Mouse (Mus musculus) heart, embryonic 10.5 days (tissue): ENCODE results near the gene Uqcrq. TPM values are rescaled to one million over a fixed set of nuclear protein-coding genes. Genes with fewer than 3 reads are reported as not detected.

Experiments
- DNase-seq: peaks from one replicate; pipeline ENCODE4 v3.0.0-alpha.2; 2017; ENCODE audit warnings: low spot score
- H3K27ac ChIP-seq: fragments of 300-500 bp; sonication (generic); 2 replicates; pipeline ENCODE4 v1.5.1; 2016; ENCODE audit warnings: mild to moderate bottlenecking
- H3K27me3 ChIP-seq: fragments of 300-500 bp; sonication (generic); 2 replicates; pipeline ENCODE4 v1.6.1; 2016; ENCODE audit warnings: mild to moderate bottlenecking; ENCODE audit not compliant: poor library complexity, insufficient read depth, severe bottlenecking
- H3K36me3 ChIP-seq: fragments of 300-500 bp; sonication (generic); 2 replicates; pipeline ENCODE4 v1.6.1; 2016; ENCODE audit warnings: mild to moderate bottlenecking, moderate library complexity
- H3K4me1 ChIP-seq: fragments of 300-500 bp; sonication (generic); 2 replicates; pipeline ENCODE4 v1.6.1; 2016; ENCODE audit warnings: mild to moderate bottlenecking
- H3K4me3 ChIP-seq: fragments of 300-500 bp; sonication (generic); 2 replicates; pipeline ENCODE4 v1.5.1; 2016; ENCODE audit warnings: mild to moderate bottlenecking, moderate library complexity
- H3K9me3 ChIP-seq: fragments of 300-500 bp; sonication (generic); 2 replicates; pipeline ENCODE4 v1.6.1; 2016; ENCODE audit warnings: mild to moderate bottlenecking, moderate library complexity
- WGBS: fragments of 180-500 bp; shearing (Covaris S2); methylation state at CpG from one replicate; pipeline ENCODE4 v1.1.7; 2016; 5-methylcytosine and 5-hydroxymethylcytosine counted together
- polyA plus RNA-seq: library from polyadenylated mRNA; unstranded; fragments of >200 nt; fragmentation: Nextera tagmentation; extraction: Ambion mirVana; gene quantifications from 2 replicates; pipeline ENCODE4 v1.2.1, GENCODE M21; 2016

Uqcrq gene
- polyA plus RNA-seq, 1 experiment from 2014 or later: 854 TPM

DNA sequence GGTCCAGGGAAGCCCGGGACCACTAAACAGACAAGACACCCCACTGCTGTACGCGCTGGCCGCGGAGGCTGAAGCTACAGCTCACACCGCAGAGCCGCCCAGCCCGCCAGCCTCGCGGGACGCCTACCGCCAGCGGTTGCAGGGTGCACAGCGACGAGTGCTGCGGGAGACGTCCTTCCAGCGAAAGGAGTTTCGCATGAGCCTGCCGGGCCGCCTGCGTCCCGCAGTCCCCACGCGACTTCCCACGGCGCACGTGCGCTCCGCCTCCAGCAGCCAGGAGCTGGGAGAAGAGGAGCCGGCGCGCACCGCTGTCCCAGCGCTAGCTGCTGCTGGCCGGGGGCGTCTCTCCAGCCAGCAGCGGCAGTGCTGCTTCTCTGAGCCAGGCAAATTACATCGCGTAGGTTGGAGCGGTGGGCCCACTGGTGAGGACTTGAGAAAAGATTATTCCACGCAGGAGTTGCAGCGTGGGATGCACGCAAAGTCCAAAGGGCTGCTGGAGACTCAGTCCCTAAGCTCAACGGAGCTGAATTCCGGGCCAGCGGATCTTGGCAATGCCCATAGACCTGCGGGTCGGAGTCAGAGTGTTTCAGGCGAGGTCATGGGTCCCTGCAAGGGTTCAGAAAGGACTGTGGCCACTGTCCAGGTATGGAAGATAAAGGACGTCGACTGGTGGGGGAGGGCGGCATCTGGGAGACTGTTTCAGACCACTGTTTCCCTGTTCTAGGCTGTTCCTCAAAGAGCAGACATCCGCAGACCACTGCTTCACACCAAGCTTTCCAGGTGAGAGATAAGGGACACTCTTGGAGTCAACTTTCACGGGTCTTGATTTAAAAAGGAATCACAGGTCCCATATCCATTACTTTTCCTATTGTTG lies 33.2 kb upstream of the Uqcrq start:
- Histone ChIP-seq H3K9me3 (no peaks in the 10 kb centered on the region), H3K36me3 (0 out of 2 replicates have a peak, but pooled peaks cover 2% of the 10 kb centered on the region), H3K4me1 (peaks cover 29% of the 10 kb centered on the region), H3K4me3 (peak overlapping the region; percentile 65), H3K27ac (peak overlapping the region; percentile 49), H3K27me3 (peaks cover 92% of the 10 kb centered on the region)
- WGBS: 6% methylated on average over 55 of the region's 55 CpGs
- no peak for DNase-seq

DNA sequence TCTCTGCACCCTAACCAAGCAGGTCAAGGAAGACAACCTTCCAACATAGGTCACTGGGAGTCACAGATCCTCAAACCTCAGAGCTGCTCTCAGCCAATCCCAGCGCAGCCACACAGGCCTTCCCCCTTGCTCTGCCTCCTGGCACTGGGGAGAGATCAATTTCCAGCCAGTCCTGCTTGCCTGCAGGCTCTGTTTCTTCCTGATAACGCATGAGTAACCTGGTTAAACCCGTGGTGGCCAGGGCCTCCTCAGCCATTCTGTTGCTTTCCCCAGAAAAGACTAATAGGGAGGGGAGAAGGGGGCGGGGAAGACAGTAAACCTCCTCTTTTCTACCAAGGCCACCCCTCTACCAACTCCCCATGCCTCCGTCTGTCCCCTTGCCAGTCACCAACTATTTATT lies 31.1 kb upstream of the Uqcrq start:
- no peak overlapping the region for H3K4me3 ChIP-seq
- WGBS: 28% methylated on average over 5 of the region's 5 CpGs
- H3K36me3 ChIP-seq: 0 out of 2 replicates have a peak, but pooled peaks cover 2% of the 10 kb centered on the region
- peaks cover 90% of the 10 kb centered on the region for H3K27me3 ChIP-seq
- DNase-seq: no peak
- H3K27ac ChIP-seq: no peak overlapping the region
- peaks cover 33% of the 10 kb centered on the region for H3K4me1 ChIP-seq
- H3K9me3 ChIP-seq: no peaks in the 10 kb centered on the region

GRCm38 (mm10) chr11:53460192-53460591 lies 29.6 kb upstream of the Uqcrq start:
- no peak for DNase-seq
- Histone ChIP-seq H3K36me3 (0 out of 2 replicates have a peak, but pooled peaks cover 2% of the 10 kb centered on the region), H3K4me3 (no peak overlapping the region), H3K27ac (no peak overlapping the region), H3K4me1 (peaks cover 25% of the 10 kb centered on the region), H3K27me3 (peaks cover 74% of the 10 kb centered on the region), H3K9me3 (no peaks in the 10 kb centered on the region)
- 72% methylated on average over 3 of the region's 3 CpGs for WGBS

GRCm38 (mm10) chr11:53458996-53459395 lies 28.4 kb upstream of the Uqcrq start:
- no peak overlapping the region for H3K27ac ChIP-seq
- peaks cover 24% of the 10 kb centered on the region for H3K4me1 ChIP-seq
- H3K27me3 ChIP-seq: peaks cover 62% of the 10 kb centered on the region
- no peak for DNase-seq
- no peak overlapping the region for H3K4me3 ChIP-seq
- whole genome bisulfite sequencing: 71% methylated on average over 3 of the region's 3 CpGs
- H3K9me3 ChIP-seq: no peaks in the 10 kb centered on the region
- no peaks in the 10 kb centered on the region for H3K36me3 ChIP-seq

- peak overlapping the region; percentile 84 for H3K27ac ChIP-seq
- H3K27me3 ChIP-seq: peaks cover 47% of the 10 kb centered on the region
- no peak for DNase-seq
- no peaks in the 10 kb centered on the region for H3K9me3 ChIP-seq
- H3K36me3 ChIP-seq: no peaks in the 10 kb centered on the region
- H3K4me3 ChIP-seq: peak overlapping the region; percentile 69
- WGBS: 4% methylated on average over 29 of the region's 29 CpGs
- H3K4me1 ChIP-seq: peaks cover 14% of the 10 kb centered on the region; the same call in 1 of the 2 replicates
Measured at GRCm38 (mm10) chr11:53457372-53457954, 26.8 kb upstream of the Uqcrq start.

GRCm38 (mm10) chr11:53456474-53457371 lies 26.1 kb upstream of the Uqcrq start, which contains the start of the genes Gm10447 and Shroom1:
Gene Gm10447, minus strand, starts transcription at chr11:53457110.
Gene Shroom1, plus strand, starts transcription at chr11:53457205.
- no peaks in the 10 kb centered on the region for H3K9me3 ChIP-seq
- 3% methylated on average over 42 of the region's 42 CpGs for WGBS
- peak within 1 kb of the TSS; percentile 84 for H3K27ac ChIP-seq
- peaks cover 40% of the 10 kb centered on the region for H3K27me3 ChIP-seq
- DNase-seq: peak; percentile 90
- no peaks in the 10 kb centered on the region for H3K36me3 ChIP-seq
- peaks cover 11% of the 10 kb centered on the region; the same call in 1 of the 2 replicates for H3K4me1 ChIP-seq
- peak within 1 kb of the TSS; percentile 69 for H3K4me3 ChIP-seq

DNA sequence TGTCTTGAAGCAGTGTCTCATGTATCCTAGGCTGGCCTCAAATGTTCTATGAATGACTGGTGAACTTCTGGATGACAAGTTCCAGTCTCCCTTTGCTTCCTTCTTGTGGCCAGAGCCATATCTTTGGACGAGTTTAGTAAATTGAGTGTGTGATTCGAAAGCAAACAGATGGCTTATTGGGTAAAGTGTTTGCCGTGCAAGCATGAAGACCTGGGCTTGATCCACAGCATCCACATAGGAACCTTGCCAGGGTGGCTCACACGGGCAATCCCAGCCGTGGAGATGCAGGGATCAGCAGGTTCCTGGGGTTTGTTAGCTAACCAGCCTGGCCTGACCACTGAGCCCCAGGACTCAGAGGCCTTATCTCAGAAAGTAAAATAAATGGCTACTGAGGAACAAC lies 22.4 kb upstream of the Uqcrq start:
- Histone ChIP-seq H3K27ac (no peak overlapping the region), H3K27me3 (peaks cover 8% of the 10 kb centered on the region; the same call in 1 of the 2 replicates), H3K36me3 (no peaks in the 10 kb centered on the region), H3K9me3 (no peaks in the 10 kb centered on the region), H3K4me1 (peaks cover 14% of the 10 kb centered on the region; the same call in 1 of the 2 replicates), H3K4me3 (no peak overlapping the region)
- no peak for DNase-seq
- WGBS: 79% methylated on average over 5 of the region's 5 CpGs

DNA sequence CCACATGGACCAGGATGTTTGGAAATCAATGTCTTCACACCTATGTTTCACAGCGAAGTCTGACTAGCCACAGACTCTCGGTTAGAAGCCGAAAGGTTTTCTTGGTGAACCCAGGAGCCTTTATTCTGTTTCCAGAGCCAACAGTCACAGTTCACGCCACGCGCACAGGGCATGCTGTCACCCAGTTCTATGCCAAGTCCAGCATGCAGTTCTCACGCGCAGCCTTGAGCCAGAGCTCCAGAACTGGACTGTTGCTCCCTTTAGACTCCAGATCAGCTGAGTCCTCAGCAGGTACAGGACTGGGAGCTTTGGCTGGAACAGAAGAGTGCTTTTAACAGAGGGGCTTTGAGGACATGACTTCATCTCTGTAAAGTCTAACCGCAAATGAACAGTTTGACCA lies 21.8 kb upstream of the Uqcrq start:
- Histone ChIP-seq H3K27me3 (peaks cover 2% of the 10 kb centered on the region; the same call in 1 of the 2 replicates), H3K27ac (no peak overlapping the region), H3K4me1 (peaks cover 12% of the 10 kb centered on the region; the same call in 1 of the 2 replicates), H3K9me3 (no peaks in the 10 kb centered on the region), H3K4me3 (no peak overlapping the region), H3K36me3 (no peaks in the 10 kb centered on the region)
- 93% methylated on average over 9 of the region's 9 CpGs for WGBS
- DNase-seq: no peak

DNA sequence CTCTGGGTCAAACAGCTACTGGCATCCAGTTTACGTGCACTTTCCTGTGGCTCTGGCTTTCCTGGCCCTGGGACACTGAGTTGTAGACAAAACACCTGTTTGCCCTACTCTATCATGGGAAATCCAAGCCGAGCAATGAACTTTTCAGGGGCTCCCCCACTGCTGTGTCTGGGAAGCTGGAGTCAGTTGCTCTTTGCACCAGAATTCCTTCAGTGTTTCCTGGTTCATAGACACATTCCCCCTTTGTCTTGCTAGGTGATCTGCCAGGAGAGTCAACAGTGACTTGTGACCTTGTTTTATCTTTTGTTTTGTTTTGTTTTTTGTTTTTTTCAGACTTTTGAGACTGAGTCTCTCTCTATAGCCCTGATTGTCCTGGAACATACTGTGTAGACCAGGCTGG lies 20.7 kb upstream of the Uqcrq start:
- Histone ChIP-seq H3K9me3 (no peaks in the 10 kb centered on the region), H3K4me3 (no peak overlapping the region), H3K36me3 (no peaks in the 10 kb centered on the region), H3K27ac (no peak overlapping the region), H3K27me3 (no peaks in the 10 kb centered on the region; the same call in 1 of the 2 replicates), H3K4me1 (peaks cover 6% of the 10 kb centered on the region; the same call in 1 of the 2 replicates)
- WGBS: 65% methylated on average over 2 of the region's 2 CpGs
- no peak for DNase-seq

DNA sequence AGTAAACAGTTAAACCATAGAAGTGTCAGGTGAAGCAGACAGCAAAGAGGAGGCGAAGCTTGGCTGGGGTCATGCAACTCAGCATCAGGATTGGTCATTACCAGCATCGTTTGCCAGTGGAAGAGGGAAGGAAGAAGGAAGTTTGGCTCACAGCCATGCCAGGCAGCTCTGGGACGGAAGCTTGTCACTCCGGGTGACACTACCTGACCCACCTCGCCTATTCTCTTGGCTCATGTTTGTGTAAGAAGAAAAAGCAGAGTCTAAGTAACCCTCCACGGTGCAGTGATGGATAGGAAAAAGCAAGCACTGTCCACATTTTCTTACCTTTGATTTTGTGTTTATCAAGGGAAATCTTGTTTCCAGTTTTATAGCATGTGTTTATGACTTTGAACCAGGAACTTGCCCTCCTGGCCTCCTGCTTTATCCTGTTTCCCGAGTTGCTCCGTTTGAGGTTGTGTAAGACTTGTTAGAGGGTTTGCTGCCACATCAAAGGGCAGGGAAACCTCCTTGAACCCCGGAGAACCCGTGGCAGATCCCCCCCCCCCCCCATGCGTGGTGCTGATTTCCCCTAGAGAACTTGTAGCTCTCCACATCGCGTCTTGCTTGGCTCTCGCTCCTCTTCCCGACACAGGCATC lies 19.6 kb upstream of the Uqcrq start:
- WGBS: 38% methylated on average over 15 of the region's 15 CpGs
- H3K9me3 ChIP-seq: no peaks in the 10 kb centered on the region
- H3K4me3 ChIP-seq: 0 out of 2 replicates have a peak overlapping the region, but pooled peaks have one; percentile 3
- H3K27ac ChIP-seq: no peak overlapping the region
- no peaks in the 10 kb centered on the region for H3K36me3 ChIP-seq
- peaks cover 14% of the 10 kb centered on the region for H3K4me1 ChIP-seq
- no peak for DNase-seq
- no peaks in the 10 kb centered on the region for H3K27me3 ChIP-seq

DNA sequence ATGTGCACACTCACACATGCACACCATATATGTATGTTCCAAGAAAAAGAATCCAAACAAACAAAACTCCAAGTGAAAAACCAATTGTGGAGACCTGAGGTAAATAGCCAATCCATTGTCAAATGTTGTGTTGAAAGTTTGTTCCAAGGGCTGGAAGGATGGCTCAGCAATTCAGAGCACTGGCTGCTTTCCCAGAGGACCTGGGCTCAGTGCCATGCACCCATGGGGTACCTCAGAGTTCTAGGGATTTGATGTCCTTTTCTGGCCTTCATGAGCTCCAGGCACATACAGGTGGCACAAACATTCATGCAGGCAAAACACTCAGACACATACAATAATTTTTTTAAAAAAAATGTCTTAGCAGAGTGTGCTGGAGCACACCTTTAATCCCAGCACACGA lies 17.9 kb upstream of the Uqcrq start:
- Histone ChIP-seq H3K4me1 (peaks cover 14% of the 10 kb centered on the region), H3K4me3 (no peak overlapping the region), H3K27me3 (no peaks in the 10 kb centered on the region), H3K9me3 (no peaks in the 10 kb centered on the region), H3K27ac (no peak overlapping the region), H3K36me3 (no peaks in the 10 kb centered on the region)
- DNase-seq: no peak
- 80% methylated on average over 1 of the region's 1 CpGs for WGBS

DNA sequence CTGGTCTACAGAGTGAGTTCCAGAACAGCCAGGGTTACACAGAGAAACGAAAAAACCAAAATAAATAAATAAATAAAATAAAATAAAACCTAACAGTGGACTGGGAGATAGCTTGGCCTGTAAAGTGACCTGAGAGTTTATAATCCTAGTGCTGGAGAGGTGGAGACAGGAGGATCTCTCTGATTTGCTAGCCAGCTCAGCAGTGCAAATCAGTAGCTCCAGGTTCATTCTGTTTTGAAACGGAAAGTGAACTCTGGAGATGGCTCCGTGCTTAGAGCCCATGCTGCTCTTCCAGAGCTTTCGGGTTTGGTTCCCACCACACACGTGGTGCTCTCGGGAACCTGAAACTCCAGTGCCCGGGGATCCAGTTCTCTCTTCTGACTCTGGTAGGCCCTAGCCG lies 17.4 kb upstream of the Uqcrq start:
- WGBS: 83% methylated on average over 8 of the region's 8 CpGs
- DNase-seq: no peak

More for the DNA sequence above, 17.4 kb upstream of the Uqcrq start:
- H3K4me3 ChIP-seq: no peak overlapping the region
- H3K4me1 ChIP-seq: peaks cover 14% of the 10 kb centered on the region
- H3K27me3 ChIP-seq: no peaks in the 10 kb centered on the region
- no peak overlapping the region for H3K27ac ChIP-seq
- H3K36me3 ChIP-seq: no peaks in the 10 kb centered on the region
- H3K9me3 ChIP-seq: no peaks in the 10 kb centered on the region
